Mouse (Mus musculus) adrenal gland, postnatal 10 days (tissue): ENCODE measurements around the gene Palld. TPM values are rescaled to one million over a fixed set of nuclear protein-coding genes. Genes with fewer than 3 reads are reported as not detected.

Experiments
- DNase-seq: peaks from one replicate; pipeline ENCODE4 v3.0.0; 2021; ENCODE audit warnings: mixed read lengths
- total RNA-seq, 2 experiments: library from RNA; stranded (reverse); gene quantifications; 2 replicates each; pipeline ENCODE4 v1.2.3; 2021

Palld gene
- total RNA-seq, 2 experiments from 2014 or later: 32.3 to 37.3 TPM

GRCm38 (mm10) chr8:61502277-61502676 is 400.2 kb downstream of the Palld start:
- DNase-seq: no peak

- no peak for DNase-seq
Measured at GRCm38 (mm10) chr8:61500914-61501313, 401.6 kb downstream of the Palld start.

GRCm38 (mm10) chr8:61499035-61499434 is 403.5 kb downstream of the Palld start:
- DNase-seq: no peak

- DNase-seq: no peak
Measured at GRCm38 (mm10) chr8:61497110-61497509, 405.4 kb downstream of the Palld start.

GRCm38 (mm10) chr8:61488631-61489030 is 413.9 kb downstream of the Palld start:
- no peak for DNase-seq

GRCm38 (mm10) chr8:61487597-61488156 is 414.8 kb downstream of the Palld start, which contains the start of gene Cbr4:
Cbr4 (plus strand) TSS chr8:61487734.
- peak; percentile 88 for DNase-seq

GRCm38 (mm10) chr8:61486923-61487529 is 415.5 kb downstream of the Palld start:
- no peak for DNase-seq

GRCm38 (mm10) chr8:61480260-61480967 is 422.1 kb downstream of the Palld start:
- DNase-seq: no peak

GRCm38 (mm10) chr8:61479506-61480214 is 422.8 kb downstream of the Palld start:
- peak; percentile 63 for DNase-seq

- no peak for DNase-seq
Measured at GRCm38 (mm10) chr8:61478793-61479192, 423.7 kb downstream of the Palld start.

- no peak for DNase-seq
Measured at GRCm38 (mm10) chr8:61478150-61478549, 424.3 kb downstream of the Palld start.

GRCm38 (mm10) chr8:61476160-61476559 is 426.3 kb downstream of the Palld start:
- no peak for DNase-seq

GRCm38 (mm10) chr8:61475251-61475673 is 427.2 kb downstream of the Palld start:
- no peak for DNase-seq

GRCm38 (mm10) chr8:61470213-61470612 is 432.3 kb downstream of the Palld start:
- no peak for DNase-seq

GRCm38 (mm10) chr8:61467553-61467815 is 435.0 kb downstream of the Palld start:
- DNase-seq: no peak

- DNase-seq: no peak
Measured at GRCm38 (mm10) chr8:61466696-61467552, 435.6 kb downstream of the Palld start.

- no peak for DNase-seq
Measured at GRCm38 (mm10) chr8:61464393-61464792, 438.1 kb downstream of the Palld start.

- DNase-seq: no peak
Measured at GRCm38 (mm10) chr8:61462221-61462620, 440.3 kb downstream of the Palld start.
